Mouse (Mus musculus) cerebellum, adult 9-11 months (tissue): Measurements from ENCODE around the gene Tmem176a.
"Not testable (repeated sequence)": the region's sequence is repeated elsewhere in the genome, so short reads cannot be mapped to it uniquely, and the experiment has no call there.

Source experiments
- DNase-seq: peaks from one replicate; pipeline ENCODE4 v3.0.0; 2022

Tmem176a gene

GRCm38 (mm10) chr6:48840371-48840969, at the start of gene Tmem176a:
Gene Tmem176a, plus strand, starts transcription at chr6:48840919.
- DNase-seq: no peak

DNA sequence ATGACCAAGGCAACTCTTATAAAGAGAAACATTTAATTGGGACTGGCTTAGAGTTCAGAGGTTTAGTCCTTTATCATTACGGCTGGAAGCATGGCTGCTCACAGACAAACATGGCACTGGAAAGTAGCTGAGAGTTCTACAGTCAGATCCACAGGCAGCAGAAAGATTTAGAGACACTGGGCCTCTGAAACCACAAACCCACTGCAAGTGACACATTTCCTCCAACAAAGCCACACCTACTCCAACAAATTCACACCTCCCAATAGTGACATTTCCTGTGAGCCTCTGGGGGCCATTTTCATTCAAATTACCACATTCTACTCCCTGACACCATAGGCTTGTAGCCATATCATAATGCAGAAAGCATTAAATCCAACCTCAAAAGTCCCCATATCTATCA, 38.8 kb upstream of the Tmem176a start:
- no peak for DNase-seq

DNA sequence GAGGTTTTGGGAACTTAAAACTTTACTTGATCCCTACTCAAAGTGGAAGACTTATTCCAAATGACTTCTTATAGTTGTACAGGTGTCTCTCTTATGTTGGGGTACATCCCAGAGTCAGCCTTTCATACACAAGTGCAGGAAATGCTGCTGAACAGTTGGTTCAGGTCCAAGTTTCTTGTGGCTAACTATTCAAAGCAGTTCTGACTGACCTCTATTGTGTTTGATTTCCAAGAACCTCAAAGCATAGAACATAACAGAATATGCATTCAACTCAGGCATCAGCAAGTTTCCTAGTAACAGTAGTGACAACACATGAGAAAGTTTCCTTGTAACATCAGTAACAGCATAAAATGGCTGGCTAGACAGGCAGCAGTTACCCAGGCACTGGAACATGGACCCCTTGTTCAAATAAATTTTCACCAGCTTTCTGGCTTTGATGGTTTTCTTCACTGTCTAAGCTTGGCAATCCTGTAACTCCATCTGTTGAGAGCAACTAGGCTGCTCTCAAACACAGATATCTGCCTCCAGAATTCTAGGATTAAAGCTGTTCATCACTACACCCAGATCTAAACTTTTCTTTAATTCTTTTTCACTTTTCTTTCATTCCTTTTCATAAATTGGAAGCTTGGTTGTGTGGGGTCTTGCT, 37.2 kb upstream of the Tmem176a start:
- no peak for DNase-seq

DNA sequence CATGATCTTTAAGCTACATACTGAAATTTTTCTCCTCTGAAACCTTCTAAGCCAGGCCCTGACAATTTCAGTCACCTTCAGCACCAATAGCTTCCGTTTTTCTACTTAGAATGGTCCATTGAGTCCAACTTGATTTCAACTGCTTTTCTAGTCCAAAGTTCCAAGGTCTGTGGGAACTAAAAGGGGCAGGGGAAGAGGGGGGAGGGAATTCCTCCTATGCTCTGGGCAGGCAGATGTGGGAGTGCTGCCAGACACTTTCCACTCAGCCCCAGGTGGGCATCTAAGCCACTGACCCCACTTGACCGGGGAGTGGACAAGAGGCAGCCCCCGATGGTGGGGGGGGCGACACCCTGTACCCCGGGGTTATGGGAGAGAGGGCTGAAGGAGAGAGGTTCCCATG, 36.4 kb upstream of the Tmem176a start:
- no peak for DNase-seq

- no peak for DNase-seq
Measured at GRCm38 (mm10) chr6:48806746-48807145, 34.0 kb upstream of the Tmem176a start.

- no peak for DNase-seq
Measured at GRCm38 (mm10) chr6:48809494-48810219, 31.1 kb upstream of the Tmem176a start.

GRCm38 (mm10) chr6:48815013-48815412, 25.7 kb upstream of the Tmem176a start:
- no peak for DNase-seq

DNA sequence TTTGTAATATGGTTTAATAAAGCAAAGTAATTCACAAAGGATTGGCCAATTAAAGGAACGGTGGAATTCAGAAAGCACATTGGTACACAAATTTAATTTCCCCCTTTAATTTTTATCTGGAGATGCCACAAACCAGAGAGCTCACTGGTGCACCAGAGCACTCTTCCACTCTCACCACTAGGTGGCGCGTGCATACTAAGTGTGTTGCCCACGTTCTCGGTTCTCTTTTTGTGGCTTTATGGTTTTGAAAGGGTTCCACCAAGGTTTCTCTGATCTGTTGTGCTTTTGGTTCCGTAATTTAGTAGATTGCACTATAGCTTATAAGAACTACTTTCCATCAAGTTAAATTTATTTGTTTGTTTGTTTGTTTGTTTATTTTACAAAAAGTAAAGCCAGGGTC, 22.9 kb upstream of the Tmem176a start:
- DNase-seq: peak; percentile 24

GRCm38 (mm10) chr6:48821991-48822785, 18.5 kb upstream of the Tmem176a start:
- not testable (repeated sequence) for DNase-seq

- no peak for DNase-seq
Measured at GRCm38 (mm10) chr6:48825016-48825415, 15.7 kb upstream of the Tmem176a start.

- DNase-seq: no peak
Measured at GRCm38 (mm10) chr6:48828976-48829375, 11.7 kb upstream of the Tmem176a start.

- DNase-seq: no peak
Measured at GRCm38 (mm10) chr6:48829651-48830050, 11.1 kb upstream of the Tmem176a start.

- no peak for DNase-seq
Measured at GRCm38 (mm10) chr6:48830241-48830640, 10.5 kb upstream of the Tmem176a start.

DNA sequence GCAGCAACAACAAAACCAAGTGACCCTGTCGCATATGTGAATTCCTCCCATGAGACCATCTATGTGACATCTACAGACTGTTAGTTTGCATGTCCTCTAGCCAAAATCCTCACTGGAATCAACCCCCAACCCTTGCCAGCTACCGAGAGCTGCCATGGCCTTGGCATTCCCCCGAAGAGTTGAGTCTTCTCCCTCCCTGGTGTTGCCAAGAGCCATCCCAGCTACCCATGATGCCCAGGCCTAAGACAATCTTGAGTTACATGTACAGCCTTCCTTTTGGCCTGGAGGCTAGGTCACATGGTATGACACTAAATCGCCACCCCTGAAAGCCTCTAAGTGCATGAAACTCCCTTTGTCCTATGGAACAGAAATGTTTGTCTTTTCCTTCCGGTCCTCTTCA, 9.6 kb upstream of the Tmem176a start:
- DNase-seq: no peak

GRCm38 (mm10) chr6:48832426-48832825, 8.3 kb upstream of the Tmem176a start:
- DNase-seq: no peak

- no peak for DNase-seq
Measured at GRCm38 (mm10) chr6:48833515-48833914, 7.2 kb upstream of the Tmem176a start.

DNA sequence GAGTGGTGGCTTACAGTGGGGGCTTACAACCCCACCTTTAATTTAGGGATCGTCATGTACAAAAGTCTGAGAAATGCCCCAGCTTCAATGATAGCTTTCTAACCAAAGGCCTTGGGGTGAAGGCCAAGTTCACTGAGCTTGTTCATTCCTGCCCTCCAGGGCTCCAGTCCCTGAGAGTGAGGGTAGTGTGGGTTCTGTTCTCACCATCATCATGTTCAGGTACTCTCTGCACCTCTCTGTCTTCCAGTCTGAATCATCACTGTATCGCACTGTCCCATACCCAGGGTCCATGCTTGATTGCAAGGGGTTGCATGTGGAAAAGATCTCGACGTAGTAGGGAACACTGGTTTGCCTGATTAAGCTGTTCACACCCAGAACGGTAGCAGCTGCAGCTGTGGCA, 5.5 kb upstream of the Tmem176a start:
- DNase-seq: no peak

- no peak for DNase-seq
Measured at GRCm38 (mm10) chr6:48836146-48836545, 4.6 kb upstream of the Tmem176a start.

GRCm38 (mm10) chr6:48837516-48837915, 3.2 kb upstream of the Tmem176a start:
- no peak for DNase-seq

- DNase-seq: no peak
Measured at GRCm38 (mm10) chr6:48838321-48839080, 2.2 kb upstream of the Tmem176a start.

DNA sequence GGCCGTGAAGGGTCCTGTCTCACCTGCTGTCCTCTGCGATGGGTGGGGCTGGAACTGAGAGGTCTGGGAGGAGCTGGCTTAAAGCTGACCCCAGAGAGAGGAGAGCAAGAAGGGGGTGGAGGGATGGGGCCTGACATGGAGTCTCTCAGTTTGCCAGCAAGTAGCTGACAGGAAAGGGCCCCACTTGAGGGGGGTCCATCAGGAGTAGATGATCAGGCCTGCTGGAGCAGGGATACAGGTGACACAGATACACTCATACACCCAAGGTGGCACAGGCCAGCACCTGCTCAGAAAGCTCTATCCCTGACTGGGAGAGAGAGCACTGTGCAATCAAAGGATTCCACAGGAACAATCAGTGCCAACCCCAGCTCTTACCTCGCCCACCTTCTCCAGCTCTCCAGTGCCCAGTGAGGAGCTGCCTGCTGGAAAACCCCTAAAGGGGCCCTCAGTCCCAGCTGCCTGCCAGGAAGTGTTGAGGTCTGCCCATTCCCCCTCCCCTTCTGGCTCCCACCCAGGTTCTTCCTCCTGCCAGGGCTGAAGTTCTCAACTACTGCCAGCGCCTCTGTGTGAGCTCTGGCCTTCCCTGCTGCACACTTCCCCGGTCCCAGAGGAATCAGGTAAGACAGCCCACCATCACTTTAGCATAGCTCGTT, 380 bp downstream of the Tmem176a start, which contains the start of gene Tmem176b:
TSS of gene Tmem176b (minus strand) at position 524 of the 653 bp plus-strand sequence.
- peak; percentile 32 for DNase-seq
